Mouse (Mus musculus): ENCODE measurements around the gene Lgals4. TPM values are rescaled to one million over a fixed set of nuclear protein-coding genes. Genes with fewer than 3 reads are reported as not detected.

Lgals4 gene
- total RNA-seq, 1 experiment from 2014 or later = 1.2 TPM

- ATAC-seq (replicated peaks; ENCODE audit: insufficient number of reproducible peaks, low FRiP score, low TSS enrichment, poor library complexity, severe bottlenecking) = no peak
Observed at GRCm38 (mm10) chr7:28847273-28847672, 13.6 kb downstream of the Lgals4 start.

GRCm38 (mm10) chr7:28849700-28850236 is 16.1 kb downstream of the Lgals4 start:
- ATAC-seq (replicated peaks; ENCODE audit: insufficient number of reproducible peaks, low FRiP score, low TSS enrichment, poor library complexity, severe bottlenecking) = no peak

GRCm38 (mm10) chr7:28850642-28851041 is 17.0 kb downstream of the Lgals4 start:
- no peak for ATAC-seq (replicated peaks; ENCODE audit: insufficient number of reproducible peaks, low FRiP score, low TSS enrichment, poor library complexity, severe bottlenecking)

GRCm38 (mm10) chr7:28859953-28860352 is 26.3 kb downstream of the Lgals4 start:
- ATAC-seq (replicated peaks; ENCODE audit: insufficient number of reproducible peaks, low FRiP score, low TSS enrichment, poor library complexity, severe bottlenecking) = no peak

GRCm38 (mm10) chr7:28860898-28861297 is 27.2 kb downstream of the Lgals4 start:
- no peak for ATAC-seq (replicated peaks; ENCODE audit: insufficient number of reproducible peaks, low FRiP score, low TSS enrichment, poor library complexity, severe bottlenecking)

GRCm38 (mm10) chr7:28862817-28863499 is 29.3 kb downstream of the Lgals4 start:
- ATAC-seq (replicated peaks; ENCODE audit: insufficient number of reproducible peaks, low FRiP score, low TSS enrichment, poor library complexity, severe bottlenecking) = no peak

- no peak for ATAC-seq (replicated peaks; ENCODE audit: insufficient number of reproducible peaks, low FRiP score, low TSS enrichment, poor library complexity, severe bottlenecking)
Observed at GRCm38 (mm10) chr7:28863540-28863939, 29.9 kb downstream of the Lgals4 start, which contains the start of gene Lgals7. Gene Lgals7, plus strand, starts transcription at chr7:28863853.

GRCm38 (mm10) chr7:28864288-28864750 is 30.7 kb downstream of the Lgals4 start:
- no peak for ATAC-seq (replicated peaks; ENCODE audit: insufficient number of reproducible peaks, low FRiP score, low TSS enrichment, poor library complexity, severe bottlenecking)

- peak; percentile 82 for ATAC-seq (replicated peaks; ENCODE audit: insufficient number of reproducible peaks, low FRiP score, low TSS enrichment, poor library complexity, severe bottlenecking)
Observed at GRCm38 (mm10) chr7:28865481-28866300, 32.0 kb downstream of the Lgals4 start.

GRCm38 (mm10) chr7:28866769-28867507 is 33.3 kb downstream of the Lgals4 start:
- no peak for ATAC-seq (replicated peaks; ENCODE audit: insufficient number of reproducible peaks, low FRiP score, low TSS enrichment, poor library complexity, severe bottlenecking)

- peak; percentile 58 for ATAC-seq (replicated peaks; ENCODE audit: insufficient number of reproducible peaks, low FRiP score, low TSS enrichment, poor library complexity, severe bottlenecking)
Observed at GRCm38 (mm10) chr7:28867508-28868340, 34.1 kb downstream of the Lgals4 start.

GRCm38 (mm10) chr7:28870901-28871664 is 37.4 kb downstream of the Lgals4 start:
- ATAC-seq (replicated peaks; ENCODE audit: insufficient number of reproducible peaks, low FRiP score, low TSS enrichment, poor library complexity, severe bottlenecking) = no peak

GRCm38 (mm10) chr7:28874565-28874964 is 40.9 kb downstream of the Lgals4 start:
- ATAC-seq (replicated peaks; ENCODE audit: insufficient number of reproducible peaks, low FRiP score, low TSS enrichment, poor library complexity, severe bottlenecking) = no peak

- ATAC-seq (replicated peaks; ENCODE audit: insufficient number of reproducible peaks, low FRiP score, low TSS enrichment, poor library complexity, severe bottlenecking) = no peak
Observed at GRCm38 (mm10) chr7:28876099-28876498, 42.4 kb downstream of the Lgals4 start.

GRCm38 (mm10) chr7:28877155-28877554 is 43.5 kb downstream of the Lgals4 start:
- no peak for ATAC-seq (replicated peaks; ENCODE audit: insufficient number of reproducible peaks, low FRiP score, low TSS enrichment, poor library complexity, severe bottlenecking)

- ATAC-seq (replicated peaks; ENCODE audit: insufficient number of reproducible peaks, low FRiP score, low TSS enrichment, poor library complexity, severe bottlenecking) = no peak
Observed at GRCm38 (mm10) chr7:28877856-28878255, 44.2 kb downstream of the Lgals4 start.

- ATAC-seq (replicated peaks; ENCODE audit: insufficient number of reproducible peaks, low FRiP score, low TSS enrichment, poor library complexity, severe bottlenecking) = 0 out of 2 replicates have a peak, but pooled peaks have one; percentile 20
Observed at GRCm38 (mm10) chr7:28879606-28880005, 46.0 kb downstream of the Lgals4 start.

Measured in monocyte, adult 5-6 weeks (primary cell).